In genomic region chr17:32350382-32350983, GRCm38 (mm10) we compare ENCODE assay signal across 7 mouse cellular contexts. TPM values are rescaled to one million over a fixed set of nuclear protein-coding genes. Genes with fewer than 3 reads are reported as not detected.
DNase-seq lines count a peak whose midpoint lies in the region; ATAC-seq lines count a peak whose summit lies in the region.

Gene Akap8l (minus strand): TSS chr17:32350607.

- H3K9me3 ChIP-seq in embryonic facial prominence, embryonic 11.5 days (replicated peaks; ENCODE audit: control insufficient read depth, low read length), result no peaks in the 10 kb centered on the region
- no peaks in the 10 kb centered on the region for H3K9me3 ChIP-seq in limb, embryonic 10.5 days (replicated peaks)
- no peaks in the 10 kb centered on the region for H3K9me3 ChIP-seq in midbrain, embryonic 13.5 days

- peak; percentile 97 for ATAC-seq in embryonic facial prominence, embryonic 11.5 days (replicated peaks; ENCODE audit: insufficient number of reproducible peaks, low FRiP score, low TSS enrichment, low read depth)
- peak; percentile 94 for ATAC-seq in granulocyte monocyte progenitor cell, adult 5-6 weeks (replicated peaks; ENCODE audit: poor library complexity, severe bottlenecking)
- peak; percentile 97 for ATAC-seq in midbrain, embryonic 13.5 days

- under 1% methylated on average over 37 of the region's 37 CpGs for WGBS in embryonic facial prominence, embryonic 11.5 days
- WGBS in limb, embryonic 10.5 days, result under 1% methylated on average over 37 of the region's 37 CpGs
- under 1% methylated on average over 37 of the region's 37 CpGs for WGBS in midbrain, embryonic 13.5 days

- H3K4me2 ChIP-seq in embryonic facial prominence, embryonic 11.5 days (ENCODE audit: low read depth, low read length), result peak within 1 kb of the TSS; percentile 85
- peak within 1 kb of the TSS; percentile 82 for H3K4me2 ChIP-seq in midbrain, embryonic 13.5 days (replicated peaks)

- DNase-seq in adrenal gland, postnatal 14 days, result peak; percentile 97
- peak; percentile 98 for DNase-seq in embryonic facial prominence, embryonic 11.5 days (ENCODE audit: low spot score)
- DNase-seq in kidney, adult 11 months, result peak; percentile 99
- peak; percentile 87 for DNase-seq in limb, embryonic 10.5 days (ENCODE audit: low spot score)
- DNase-seq in spleen, adult 12 weeks (ENCODE audit: low spot score), result peak; percentile 88

- peak within 1 kb of the TSS; percentile 88 for H3K4me3 ChIP-seq in embryonic facial prominence, embryonic 11.5 days (ENCODE audit: low read depth, low read length)
- peak within 1 kb of the TSS; percentile 72 for H3K4me3 ChIP-seq in limb, embryonic 10.5 days
- peak within 1 kb of the TSS; percentile 56 for H3K4me3 ChIP-seq in midbrain, embryonic 13.5 days (replicated peaks)

- H3K4me1 ChIP-seq in embryonic facial prominence, embryonic 11.5 days (ENCODE audit: control insufficient read depth, insufficient read depth, low read length), result no peaks in the 10 kb centered on the region
- peaks cover 15% of the 10 kb centered on the region for H3K4me1 ChIP-seq in limb, embryonic 10.5 days
- H3K4me1 ChIP-seq in midbrain, embryonic 13.5 days (replicated peaks), result peaks cover 50% of the 10 kb centered on the region

- H3K27me3 ChIP-seq in embryonic facial prominence, embryonic 11.5 days (ENCODE audit: control insufficient read depth, insufficient read depth, low read length), result no peaks in the 10 kb centered on the region
- H3K27me3 ChIP-seq in limb, embryonic 10.5 days (ENCODE audit: low read depth, poor library complexity, severe bottlenecking), result no peaks in the 10 kb centered on the region
- no peaks in the 10 kb centered on the region for H3K27me3 ChIP-seq in midbrain, embryonic 13.5 days

- 0 out of 2 replicates have a peak within 1 kb of the TSS, but pooled peaks have one; percentile 10 for H3K27ac ChIP-seq in embryonic facial prominence, embryonic 11.5 days (replicated peaks; ENCODE audit: low read depth, low read length)
- peak within 1 kb of the TSS; percentile 87 for H3K27ac ChIP-seq in limb, embryonic 10.5 days
- peak within 1 kb of the TSS; percentile 83 for H3K27ac ChIP-seq in midbrain, embryonic 13.5 days

- H3K9ac ChIP-seq in embryonic facial prominence, embryonic 11.5 days (replicated peaks; ENCODE audit: low read length), result peak within 1 kb of the TSS; percentile 79
- peak within 1 kb of the TSS; percentile 71 for H3K9ac ChIP-seq in midbrain, embryonic 13.5 days (replicated peaks)

- peaks cover 10% of the 10 kb centered on the region for H3K36me3 ChIP-seq in embryonic facial prominence, embryonic 11.5 days (replicated peaks; ENCODE audit: control insufficient read depth, insufficient read depth, low read depth, low read length)
- peaks cover 30% of the 10 kb centered on the region for H3K36me3 ChIP-seq in limb, embryonic 10.5 days
- peaks cover 22% of the 10 kb centered on the region for H3K36me3 ChIP-seq in midbrain, embryonic 13.5 days

RNA-seq across cellular contexts. Expression of gene Akap8l, which starts in this region (rescaled TPM):
- 85.5 and 95.0 TPM in 2 replicates for total RNA-seq in adrenal gland, postnatal 14 days (2021)
- 44.3 and 56.2 TPM in 2 replicates for polyA plus RNA-seq in embryonic facial prominence, embryonic 11.5 days (2014; fragmentation: Nextera tagmentation; extraction: Ambion mirVana)
- total RNA-seq in granulocyte monocyte progenitor cell, adult 5-6 weeks (2014; fragmentation: Nextera tagmentation), result 31.6 and 55.2 TPM in 2 replicates
- total RNA-seq in granulocyte monocyte progenitor cell, adult 5-6 weeks (2017), result 58.8 and 65.8 TPM in 2 replicates
- polyA plus RNA-seq in limb, embryonic 10.5 days (2016; fragmentation: Nextera tagmentation; extraction: Ambion mirVana), result 84.7 and 106 TPM in 2 replicates
- polyA plus RNA-seq in midbrain, embryonic 13.5 days (2015; fragmentation: Nextera tagmentation; extraction: Ambion mirVana), result 138 and 168 TPM in 2 replicates

Comparison
In these comparisons a context has a peak if more than half of its experiments do, and no peak if none do; other contexts are left out.
1. Peak in every context shown above with its lines: DNase-seq, ATAC-seq, H3K4me3 ChIP-seq and H3K27ac ChIP-seq.
2. H3K27ac ChIP-seq: peak in every context shown above with its lines; median percentile 87 in limb, embryonic 10.5 days; 83 in midbrain, embryonic 13.5 days; 10 in embryonic facial prominence, embryonic 11.5 days.